Mouse (Mus musculus): ENCODE results near the gene Dusp11. TPM values are rescaled to one million over a fixed set of nuclear protein-coding genes. Genes with fewer than 3 reads are reported as not detected.
"Not testable (repeated sequence)": the region's sequence is repeated elsewhere in the genome, so short reads cannot be mapped to it uniquely, and the experiment has no call there.

The Dusp11 gene
- polyA plus RNA-seq (2015; fragmentation: Nextera tagmentation; extraction: Ambion mirVana): 41.3 and 51.1 TPM in 2 replicates

- Histone ChIP-seq H3K36me3 (peaks cover 19% of the 10 kb centered on the region), H3K4me2 (replicated peaks) (peak within 1 kb of the TSS; percentile 79), H3K9me3 (no peaks in the 10 kb centered on the region), H3K27me3 (no peaks in the 10 kb centered on the region), H3K4me1 (peaks cover 11% of the 10 kb centered on the region), H3K27ac (peak within 1 kb of the TSS; percentile 98), H3K9ac (peak within 1 kb of the TSS; percentile 92), H3K4me3 (peak within 1 kb of the TSS; percentile 83)
- under 1% methylated on average over 70 of the region's 70 CpGs for WGBS
- ATAC-seq (ENCODE audit: low FRiP score, low read depth): peak; percentile 96
These were observed at the start of gene Dusp11 for GRCm38 (mm10) chr6:85961101-85962091. TSS of gene Dusp11 (minus strand) at chr6:85961667.

GRCm38 (mm10) chr6:86009980-86010379 is 48.5 kb upstream of the Dusp11 start:
- Histone ChIP-seq H3K36me3 (no peaks in the 10 kb centered on the region), H3K9ac (no peak overlapping the region), H3K27me3 (no peaks in the 10 kb centered on the region), H3K4me2 (replicated peaks) (no peak overlapping the region), H3K27ac (no peak overlapping the region), H3K4me3 (no peak overlapping the region), H3K4me1 (no peaks in the 10 kb centered on the region), H3K9me3 (no peaks in the 10 kb centered on the region)
- WGBS: 41% methylated on average over 4 of the region's 4 CpGs
- no peak for ATAC-seq (ENCODE audit: low FRiP score, low read depth)

GRCm38 (mm10) chr6:86004271-86005148 is 43.0 kb upstream of the Dusp11 start:
- Histone ChIP-seq H3K36me3 (no peaks in the 10 kb centered on the region), H3K27ac (no peak overlapping the region), H3K9ac (no peak overlapping the region), H3K9me3 (no peaks in the 10 kb centered on the region), H3K4me3 (peak overlapping the region; percentile 13; the same call in 1 of the 2 replicates), H3K4me2 (replicated peaks) (peak overlapping the region; percentile 56), H3K4me1 (no peaks in the 10 kb centered on the region), H3K27me3 (no peaks in the 10 kb centered on the region)
- WGBS: 12% methylated on average over 18 of the region's 18 CpGs
- peak; percentile 81 for ATAC-seq (ENCODE audit: low FRiP score, low read depth)

GRCm38 (mm10) chr6:86003405-86003925 is 42.0 kb upstream of the Dusp11 start:
- H3K4me1 ChIP-seq: no peaks in the 10 kb centered on the region
- no peak for ATAC-seq (ENCODE audit: low FRiP score, low read depth)
- no peak overlapping the region for H3K9ac ChIP-seq
- H3K4me2 ChIP-seq (replicated peaks): no peak overlapping the region
- no peak overlapping the region for H3K4me3 ChIP-seq
- no peaks in the 10 kb centered on the region for H3K27me3 ChIP-seq
- no peaks in the 10 kb centered on the region for H3K36me3 ChIP-seq
- 76% methylated on average over 18 of the region's 18 CpGs for WGBS
- H3K27ac ChIP-seq: no peak overlapping the region
- H3K9me3 ChIP-seq: no peaks in the 10 kb centered on the region

- H3K4me1 ChIP-seq; H3K27ac ChIP-seq; H3K36me3 ChIP-seq; ATAC-seq (ENCODE audit: low FRiP score, low read depth); H3K4me3 ChIP-seq; H3K9me3 ChIP-seq; H3K4me2 ChIP-seq (replicated peaks); H3K27me3 ChIP-seq; H3K9ac ChIP-seq: not testable (repeated sequence)
- WGBS: 93% methylated on average over 5 of the region's 5 CpGs
These were observed 29.3 kb upstream of the Dusp11 start for GRCm38 (mm10) chr6:85990774-85991173.

GRCm38 (mm10) chr6:85989570-85989969 is 28.1 kb upstream of the Dusp11 start:
- H3K4me3 ChIP-seq; H3K27me3 ChIP-seq; ATAC-seq (ENCODE audit: low FRiP score, low read depth); H3K4me1 ChIP-seq; H3K9me3 ChIP-seq; H3K4me2 ChIP-seq (replicated peaks); H3K27ac ChIP-seq; H3K9ac ChIP-seq; H3K36me3 ChIP-seq: not testable (repeated sequence)
- WGBS: 82% methylated on average over 5 of the region's 5 CpGs

- H3K27me3 ChIP-seq: no peaks in the 10 kb centered on the region
- H3K9ac ChIP-seq: no peak overlapping the region
- H3K9me3 ChIP-seq: no peaks in the 10 kb centered on the region
- no peaks in the 10 kb centered on the region for H3K36me3 ChIP-seq
- no peak overlapping the region for H3K4me2 ChIP-seq (replicated peaks)
- no peak overlapping the region for H3K27ac ChIP-seq
- 76% methylated on average over 8 of the region's 8 CpGs for WGBS
- H3K4me1 ChIP-seq: no peaks in the 10 kb centered on the region
- ATAC-seq (ENCODE audit: low FRiP score, low read depth): no peak
- H3K4me3 ChIP-seq: no peak overlapping the region
These were observed 22.9 kb upstream of the Dusp11 start for GRCm38 (mm10) chr6:85984351-85984750.

- not testable (repeated sequence) for H3K4me3 ChIP-seq; H3K27ac ChIP-seq; H3K27me3 ChIP-seq; H3K4me1 ChIP-seq; H3K9me3 ChIP-seq; H3K4me2 ChIP-seq (replicated peaks); ATAC-seq (ENCODE audit: low FRiP score, low read depth); H3K36me3 ChIP-seq; H3K9ac ChIP-seq
- WGBS: 76% methylated on average over 4 of the region's 4 CpGs
These were observed 17.3 kb upstream of the Dusp11 start for GRCm38 (mm10) chr6:85978736-85979135.

GRCm38 (mm10) chr6:85976242-85976641 is 14.8 kb upstream of the Dusp11 start:
- no peaks in the 10 kb centered on the region for H3K27me3 ChIP-seq
- no peak overlapping the region for H3K4me2 ChIP-seq (replicated peaks)
- ATAC-seq (ENCODE audit: low FRiP score, low read depth): no peak
- no peak overlapping the region for H3K9ac ChIP-seq
- H3K27ac ChIP-seq: no peak overlapping the region
- H3K36me3 ChIP-seq: no peaks in the 10 kb centered on the region
- WGBS: 85% methylated on average over 5 of the region's 5 CpGs
- no peak overlapping the region for H3K4me3 ChIP-seq
- peaks cover 6% of the 10 kb centered on the region for H3K9me3 ChIP-seq
- H3K4me1 ChIP-seq: peaks cover 9% of the 10 kb centered on the region

GRCm38 (mm10) chr6:85975761-85976160 is 14.3 kb upstream of the Dusp11 start:
- 76% methylated on average over 1 of the region's 1 CpGs for WGBS

GRCm38 (mm10) chr6:85974941-85975617 is 13.6 kb upstream of the Dusp11 start:
- H3K9ac ChIP-seq: no peak overlapping the region
- ATAC-seq (ENCODE audit: low FRiP score, low read depth): no peak
- no peak overlapping the region for H3K27ac ChIP-seq
- peaks cover 6% of the 10 kb centered on the region for H3K9me3 ChIP-seq
- H3K36me3 ChIP-seq: no peaks in the 10 kb centered on the region
- no peak overlapping the region for H3K4me3 ChIP-seq
- no peaks in the 10 kb centered on the region for H3K27me3 ChIP-seq
- H3K4me1 ChIP-seq: peaks cover 9% of the 10 kb centered on the region
- no peak overlapping the region for H3K4me2 ChIP-seq (replicated peaks)
- WGBS: 40% methylated on average over 10 of the region's 10 CpGs

More at GRCm38 (mm10) chr6:85975761-85976160, 14.3 kb upstream of the Dusp11 start:
- Histone ChIP-seq H3K9ac (no peak overlapping the region), H3K4me2 (replicated peaks) (no peak overlapping the region), H3K36me3 (no peaks in the 10 kb centered on the region), H3K4me1 (peaks cover 9% of the 10 kb centered on the region), H3K27ac (no peak overlapping the region), H3K27me3 (no peaks in the 10 kb centered on the region), H3K9me3 (peaks cover 6% of the 10 kb centered on the region), H3K4me3 (no peak overlapping the region)
- no peak for ATAC-seq (ENCODE audit: low FRiP score, low read depth)
